Mouse (Mus musculus): Measurements from ENCODE around the gene Ankrd11. TPM values are rescaled to one million over a fixed set of nuclear protein-coding genes. Genes with fewer than 3 reads are reported as not detected.

Ankrd11 gene
- total RNA-seq, 2 experiments from 2014 or later, result 86.2 to 90.5 TPM

DNA sequence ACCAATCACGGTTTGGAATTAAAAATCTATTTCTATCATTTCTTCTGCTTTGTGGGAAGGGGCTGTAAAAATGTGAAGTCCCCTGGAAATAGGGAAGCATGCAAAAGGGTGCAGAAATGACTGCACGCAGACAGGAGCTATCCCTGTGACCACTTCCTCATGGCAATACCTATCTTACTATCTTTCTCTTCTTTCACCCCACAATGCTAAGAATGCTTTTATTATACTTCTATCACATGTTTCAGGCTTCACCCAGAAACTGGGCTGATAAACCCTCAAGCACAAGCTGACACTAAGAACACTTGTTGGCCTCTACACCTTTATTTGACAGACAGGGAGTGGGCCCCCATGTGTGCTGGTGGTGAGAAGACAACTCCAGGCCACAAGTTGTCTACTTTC lies 109.5 kb downstream of the Ankrd11 start:
- peak; percentile 65 for ATAC-seq (ENCODE audit: poor library complexity, severe bottlenecking)

DNA sequence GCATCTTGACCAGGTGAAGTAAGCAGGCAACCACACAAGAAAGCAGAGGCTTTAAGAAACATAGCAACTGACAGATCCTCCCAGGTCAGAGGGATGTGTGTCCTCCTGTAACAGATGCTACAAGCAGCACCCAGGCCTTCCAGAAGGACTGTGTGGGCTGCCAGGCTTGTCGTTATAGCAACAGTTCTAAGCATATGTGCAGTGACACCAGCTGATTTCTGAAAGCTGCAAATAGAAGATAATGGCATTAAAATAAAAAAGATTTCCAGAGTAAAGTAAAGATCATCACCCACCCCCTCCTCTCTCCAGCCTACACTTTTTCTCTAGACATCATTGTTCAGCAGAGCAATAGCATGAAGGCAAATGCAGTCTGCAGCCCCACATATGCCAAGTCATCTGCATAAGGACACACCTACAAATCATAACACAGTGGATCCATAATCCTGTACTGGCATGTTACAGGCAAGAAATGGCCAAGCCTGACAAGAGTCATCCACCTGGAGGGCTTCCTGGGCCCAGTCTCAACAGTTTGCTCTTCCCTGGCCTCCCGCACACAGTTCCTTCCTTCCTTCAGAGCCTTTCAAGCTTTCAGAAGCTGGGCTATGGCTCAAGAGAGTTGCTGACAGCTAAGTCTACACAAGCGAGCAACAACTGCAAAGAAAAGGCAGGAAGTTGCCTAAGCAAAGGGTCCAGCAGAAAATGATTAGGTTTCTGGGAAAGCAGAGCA lies 110.1 kb downstream of the Ankrd11 start:
- peak; percentile 36 for ATAC-seq (ENCODE audit: poor library complexity, severe bottlenecking)

DNA sequence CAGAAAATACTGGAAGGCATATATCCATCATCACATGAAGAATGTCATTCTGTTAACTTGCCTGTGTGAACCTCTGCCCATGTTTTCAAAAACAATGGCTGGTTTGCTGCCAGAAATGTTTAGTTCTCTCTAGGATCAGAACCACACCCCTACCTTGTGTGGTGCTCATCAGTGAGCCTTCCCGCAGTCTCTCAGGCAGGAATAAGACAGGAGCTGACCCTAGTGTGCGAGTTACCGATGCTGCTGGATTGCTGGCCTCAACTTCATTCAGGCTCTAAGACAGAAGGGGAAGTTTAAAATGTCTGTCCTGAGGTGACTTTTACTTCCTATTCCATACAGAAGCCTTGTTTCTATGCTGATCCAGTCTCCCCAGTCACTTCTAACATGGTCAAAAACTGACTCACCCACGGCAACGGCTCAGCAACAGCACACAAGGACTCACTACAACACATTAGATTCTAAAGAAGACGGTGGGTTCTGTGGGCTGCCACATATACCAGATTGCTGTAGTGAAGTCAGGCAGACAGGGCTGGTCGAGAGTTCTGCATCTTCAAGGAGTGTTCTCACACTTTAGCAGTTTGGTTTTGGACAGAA lies 113.3 kb downstream of the Ankrd11 start:
- peak; percentile 66 for ATAC-seq (ENCODE audit: poor library complexity, severe bottlenecking)

DNA sequence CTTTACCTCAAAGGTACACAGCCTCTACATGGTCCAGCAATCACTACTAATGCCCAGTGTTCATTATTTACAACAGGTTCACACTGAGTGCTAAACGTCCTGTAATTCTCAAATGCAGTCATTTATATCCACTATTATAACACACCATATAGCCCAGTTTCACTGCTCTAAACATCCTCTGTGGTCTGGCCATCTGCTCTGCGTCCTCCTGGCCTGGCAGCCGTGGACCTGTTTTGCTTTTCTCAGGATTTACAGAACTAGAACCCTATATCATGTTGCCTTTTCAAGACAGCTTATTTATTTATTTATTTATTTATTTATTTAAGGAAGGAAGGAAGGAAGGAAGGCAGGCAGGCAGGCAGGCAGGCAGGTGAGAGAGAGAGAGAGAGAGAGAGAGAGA lies 114.2 kb downstream of the Ankrd11 start:
- ATAC-seq (ENCODE audit: poor library complexity, severe bottlenecking), result no peak

DNA sequence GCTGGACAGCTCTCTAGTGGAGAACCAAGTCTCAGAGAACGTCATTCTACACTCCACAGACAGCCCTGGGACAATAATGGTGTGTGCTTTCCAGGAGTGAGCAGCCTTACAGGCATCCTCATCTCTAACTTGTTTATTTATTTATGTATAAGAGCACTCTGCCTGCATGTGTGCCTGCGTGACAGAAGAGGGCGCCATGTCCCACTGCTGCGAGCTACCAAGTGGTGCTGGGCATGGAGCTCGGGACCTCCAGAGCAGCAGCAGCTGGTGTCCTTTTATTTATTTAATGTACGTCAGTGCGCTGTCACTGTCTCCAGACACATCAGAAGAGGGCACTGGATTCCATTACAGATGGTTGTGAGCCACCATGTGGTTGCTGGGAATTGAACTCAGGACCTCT lies 115.3 kb downstream of the Ankrd11 start:
- ATAC-seq (ENCODE audit: poor library complexity, severe bottlenecking), result no peak

DNA sequence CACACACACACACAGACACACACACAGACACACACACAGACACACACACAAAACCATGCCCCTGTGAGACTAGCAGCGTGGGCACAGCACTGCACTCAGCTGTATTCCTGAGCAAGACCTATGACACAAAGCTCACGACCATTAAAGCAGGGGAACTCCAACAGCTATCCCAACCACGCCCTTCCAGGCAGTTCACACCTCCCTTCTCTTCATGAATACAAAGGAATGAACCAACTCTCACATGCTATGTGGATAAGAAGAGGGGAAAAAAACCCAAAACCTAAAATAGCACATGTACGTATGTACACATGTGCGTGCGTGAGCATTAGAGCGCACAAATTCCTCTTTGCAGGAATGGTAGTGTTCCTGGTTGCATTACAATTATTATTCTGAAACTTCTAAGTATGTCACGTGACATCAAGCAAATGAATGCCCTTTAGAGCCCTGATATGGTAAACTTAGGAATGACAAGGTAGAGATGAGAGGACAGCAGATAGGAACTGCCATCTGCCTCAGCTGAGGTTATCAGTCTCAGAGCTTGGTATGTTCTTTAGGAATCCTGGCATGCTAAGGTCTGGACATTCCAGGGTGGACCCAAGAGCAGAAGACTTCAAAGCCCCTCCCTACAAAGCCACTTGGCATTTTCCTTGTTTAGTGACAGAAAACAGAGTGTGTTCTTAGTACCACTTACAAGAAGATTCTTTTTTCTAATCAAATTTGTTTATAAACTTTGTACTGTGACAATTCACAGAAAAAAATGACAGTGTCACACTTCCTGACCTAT lies 115.9 kb downstream of the Ankrd11 start:
- no peak for ATAC-seq (ENCODE audit: poor library complexity, severe bottlenecking)

DNA sequence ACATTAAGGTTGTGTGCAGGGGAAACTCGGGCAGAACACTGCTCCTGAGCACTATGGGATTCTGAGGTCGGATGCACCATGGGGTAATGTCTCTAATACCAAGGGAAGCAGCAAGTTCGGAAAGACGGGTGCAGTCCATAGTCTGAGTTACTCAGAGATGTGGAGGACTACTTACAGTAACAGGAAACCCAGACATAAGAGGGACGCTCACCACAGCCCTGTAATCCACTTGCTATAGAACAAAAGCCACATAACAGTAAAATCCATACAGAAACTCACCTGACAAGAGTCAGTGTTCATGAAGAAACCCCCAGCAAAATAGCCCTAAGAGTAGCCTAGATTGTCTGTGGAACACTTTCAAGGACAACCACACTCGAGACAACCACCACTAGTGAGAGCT lies 118.0 kb downstream of the Ankrd11 start:
- ATAC-seq (ENCODE audit: poor library complexity, severe bottlenecking), result no peak

DNA sequence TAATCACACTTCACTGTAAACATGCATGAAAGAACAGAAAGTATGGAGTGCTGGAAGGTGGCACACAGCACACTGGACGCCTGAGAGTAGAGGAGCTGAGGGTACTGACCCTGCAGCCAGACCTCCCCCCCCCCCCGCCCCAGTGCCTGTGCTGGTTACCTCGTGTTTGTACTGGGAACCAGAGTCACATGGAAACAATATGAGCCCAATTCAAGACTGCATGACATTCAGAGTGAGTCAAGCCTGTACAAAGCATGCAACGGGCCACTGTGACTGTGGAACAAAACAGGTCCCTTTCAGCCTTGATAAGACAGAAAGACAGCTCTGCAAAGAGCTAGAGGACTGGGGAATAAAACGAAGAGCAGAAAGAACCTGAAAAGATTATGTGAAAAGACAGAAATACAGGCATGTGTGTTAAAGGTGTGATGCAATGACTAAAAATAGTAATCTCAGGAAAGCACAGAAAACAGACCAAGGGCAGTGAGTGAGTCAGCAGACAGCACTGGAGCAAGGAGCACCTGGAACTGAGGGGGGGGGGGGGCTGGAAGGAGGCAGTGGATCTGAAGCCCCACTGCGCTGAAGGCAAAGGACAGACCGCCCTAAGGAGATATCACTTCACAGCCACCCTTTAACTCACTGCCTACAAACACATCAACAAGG lies 118.5 kb downstream of the Ankrd11 start:
- no peak for ATAC-seq (ENCODE audit: poor library complexity, severe bottlenecking)

DNA sequence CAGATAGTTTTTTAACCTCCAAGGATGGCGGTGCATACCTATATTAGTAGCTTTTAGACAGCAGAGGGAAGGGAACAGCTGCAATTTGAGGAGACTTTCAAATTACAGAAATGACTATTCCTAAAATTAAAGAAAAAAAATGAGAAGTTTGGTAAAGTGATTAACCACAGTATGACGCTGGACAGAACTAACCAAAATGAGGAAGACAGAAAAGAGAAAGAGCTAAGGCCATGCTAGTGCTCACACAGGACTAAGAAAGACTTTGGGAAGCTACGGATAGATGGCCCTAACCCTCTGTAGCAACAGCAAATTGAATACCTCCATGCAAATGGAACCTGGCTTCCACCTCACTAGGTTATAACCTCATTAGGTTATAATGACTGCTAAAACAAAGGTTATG lies 119.1 kb downstream of the Ankrd11 start:
- peak; percentile 88 for ATAC-seq (ENCODE audit: poor library complexity, severe bottlenecking)

DNA sequence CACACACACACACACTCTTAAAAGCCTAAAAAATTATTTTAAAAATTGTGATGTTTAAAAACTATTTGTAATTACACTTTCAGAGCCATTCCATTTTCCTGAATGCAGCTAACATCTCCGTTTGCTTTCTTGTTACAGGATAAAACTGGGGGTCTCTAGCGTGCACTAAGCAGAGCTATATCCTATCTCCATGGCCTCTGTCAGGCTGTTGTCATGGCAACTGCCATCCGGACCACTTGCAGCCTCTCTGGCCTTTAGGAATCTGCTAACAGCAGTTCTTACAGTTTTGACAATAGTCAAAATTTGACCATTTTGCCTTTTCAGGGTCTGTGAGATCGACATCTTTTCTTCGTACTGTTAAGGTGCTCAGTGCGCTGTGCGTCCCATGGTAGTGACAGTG lies 121.2 kb downstream of the Ankrd11 start:
- ATAC-seq (ENCODE audit: poor library complexity, severe bottlenecking), result no peak

DNA sequence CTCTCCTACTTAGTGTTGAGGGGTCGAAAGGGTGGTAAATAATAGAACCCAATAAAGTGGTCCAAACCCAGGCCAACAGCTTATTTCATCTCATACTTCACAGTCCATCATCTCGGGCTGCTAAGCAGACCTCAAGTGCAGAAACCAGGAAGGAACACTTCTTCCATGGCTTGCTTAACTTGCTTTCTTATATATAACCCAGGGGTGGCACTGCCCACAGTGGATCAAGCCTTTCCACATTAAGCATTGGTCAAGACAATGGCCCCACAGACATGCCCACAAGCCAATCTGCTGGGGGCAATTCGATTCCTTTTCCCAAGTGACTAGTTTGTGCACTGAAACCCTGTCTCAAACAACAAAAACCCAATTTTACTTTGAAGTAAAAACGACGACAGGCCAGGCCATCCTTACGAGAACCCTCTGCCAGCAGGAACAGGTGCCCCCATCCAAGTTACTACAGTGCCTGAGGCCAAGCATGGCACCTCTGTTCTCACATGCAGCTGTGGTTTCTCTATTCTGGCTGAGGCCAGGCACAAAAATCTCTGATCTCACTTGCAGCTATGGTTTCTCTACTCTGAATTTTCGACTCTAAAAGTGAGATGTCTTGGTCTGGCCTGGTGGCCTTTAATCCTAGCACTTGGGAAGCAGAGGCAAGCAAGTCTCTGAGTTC lies 123.5 kb downstream of the Ankrd11 start:
- ATAC-seq (ENCODE audit: poor library complexity, severe bottlenecking), result peak; percentile 29; the same call in 1 of the 2 replicates

DNA sequence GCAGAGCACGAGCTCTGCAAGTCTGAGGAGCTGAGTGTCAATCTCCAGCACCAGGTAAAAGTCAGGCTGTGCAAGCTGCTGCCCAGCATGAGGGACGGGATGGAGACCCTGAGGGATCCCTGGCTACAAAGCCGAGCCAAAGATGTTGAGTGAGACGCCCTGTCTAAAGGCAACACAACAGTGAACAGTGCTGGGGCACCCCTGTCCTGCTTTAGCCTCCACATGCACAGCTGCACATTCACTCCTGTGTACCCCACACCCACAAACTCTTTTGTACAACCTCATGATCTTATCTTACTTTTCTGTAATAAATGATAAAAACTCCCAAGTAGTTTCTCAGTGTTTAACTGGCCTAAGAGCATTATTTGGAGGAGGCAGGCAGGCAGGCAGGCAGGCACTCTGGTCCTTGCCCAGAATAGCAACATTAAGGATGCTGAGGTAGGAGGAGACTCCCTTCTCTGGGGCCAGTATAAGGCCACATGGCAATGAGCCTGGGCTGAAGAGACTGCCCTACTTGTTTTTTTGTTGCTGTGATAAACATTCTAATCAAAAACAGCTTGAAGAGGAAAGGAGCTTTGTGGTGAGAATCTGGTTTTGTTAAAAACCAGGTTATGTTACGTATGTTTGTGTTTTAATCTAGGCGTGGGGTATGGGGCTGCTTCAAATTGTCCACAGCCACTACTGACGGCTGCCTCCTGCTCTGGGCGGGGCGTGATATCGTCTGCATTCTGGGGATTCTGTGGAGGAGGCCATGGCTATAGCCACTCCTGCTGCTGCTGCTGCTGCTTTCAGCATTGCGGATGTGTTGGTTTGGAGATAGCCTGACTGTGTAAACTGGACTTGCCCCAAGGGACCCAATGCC lies 124.3 kb downstream of the Ankrd11 start:
- ATAC-seq (ENCODE audit: poor library complexity, severe bottlenecking), result no peak

DNA sequence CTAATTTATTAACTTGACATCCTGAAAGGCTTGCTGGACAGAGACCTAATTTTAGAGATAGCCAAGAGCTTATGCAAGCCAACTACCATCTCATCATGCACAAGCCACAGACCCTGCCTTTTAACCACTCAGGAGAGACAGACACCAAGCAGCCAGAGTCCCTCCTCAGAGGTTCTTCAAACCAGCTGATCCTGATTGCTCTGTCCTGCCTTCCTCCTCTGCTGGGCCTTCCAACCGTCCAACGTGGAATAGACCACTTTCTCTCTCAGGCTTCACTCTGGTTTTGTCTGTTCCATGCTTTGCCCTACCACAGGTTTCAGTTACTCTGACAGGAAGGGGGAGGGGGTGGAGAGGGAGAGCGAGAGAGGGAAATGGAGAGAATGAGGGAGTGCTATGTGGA lies 125.3 kb downstream of the Ankrd11 start:
- ATAC-seq (ENCODE audit: poor library complexity, severe bottlenecking), result no peak

DNA sequence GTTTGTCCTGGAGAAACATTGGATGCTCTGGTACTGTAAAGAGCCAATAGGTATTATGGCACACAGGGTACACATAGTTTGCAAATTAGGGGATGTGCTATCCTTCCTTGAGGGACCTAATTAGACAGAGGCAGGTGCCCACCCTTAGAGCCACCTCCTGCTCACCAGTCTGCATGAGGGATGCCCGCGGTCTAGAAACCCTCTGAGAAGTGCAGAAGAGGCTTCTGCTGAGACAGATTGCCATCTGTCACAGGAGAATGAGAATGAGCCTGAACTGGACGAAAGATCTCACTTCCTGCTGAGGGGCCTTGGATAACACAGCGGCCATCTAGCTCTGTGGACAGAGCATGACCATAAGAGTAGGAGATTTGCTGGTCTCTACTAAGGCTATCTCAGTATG lies 129.2 kb downstream of the Ankrd11 start:
- ATAC-seq (ENCODE audit: poor library complexity, severe bottlenecking), result no peak

DNA sequence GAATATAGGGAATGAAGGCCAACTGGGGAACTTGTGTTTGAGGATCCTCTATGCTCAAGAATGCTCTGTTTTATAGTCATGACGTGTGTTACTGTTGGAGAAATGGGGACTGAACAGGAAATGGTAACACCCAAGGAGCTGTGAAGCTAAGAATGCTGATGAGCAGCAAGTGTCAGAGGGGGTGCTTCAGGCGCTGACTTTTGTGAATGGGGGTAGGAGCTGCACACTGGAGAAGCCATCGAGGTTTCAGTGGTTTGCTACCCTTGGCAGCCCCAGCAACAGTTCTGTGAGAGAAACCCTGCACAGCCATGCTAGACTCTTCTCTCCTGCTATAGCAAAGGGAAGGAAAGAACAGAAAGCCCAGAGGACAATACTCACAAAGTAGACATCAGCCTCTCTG lies 129.9 kb downstream of the Ankrd11 start:
- ATAC-seq (ENCODE audit: poor library complexity, severe bottlenecking), result no peak

DNA sequence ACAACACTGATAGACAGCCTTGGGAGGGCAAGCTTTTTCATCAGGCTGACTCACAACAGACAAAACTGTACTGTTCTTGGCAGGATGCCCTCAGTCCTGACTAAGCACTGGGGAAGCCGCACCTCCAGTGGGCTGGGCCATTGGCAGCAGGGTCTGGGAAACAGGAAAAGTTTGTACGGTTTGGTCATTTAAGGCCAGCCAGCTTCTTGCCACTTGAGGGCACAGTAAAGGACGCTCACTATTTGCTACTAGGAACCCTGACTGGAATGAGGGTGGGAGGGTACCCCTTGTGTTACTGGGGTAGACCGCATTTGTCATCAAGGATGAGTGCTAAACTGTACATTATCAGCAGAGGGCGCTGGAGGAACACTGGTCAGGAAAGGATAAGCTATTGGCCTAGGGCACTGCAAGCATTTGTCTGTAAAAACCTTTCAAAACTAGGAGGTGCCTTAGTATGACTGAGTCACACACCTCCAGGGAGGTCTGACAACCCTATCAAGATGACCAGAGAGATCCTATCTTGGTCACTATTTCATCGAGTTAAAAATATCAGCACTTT lies 135.5 kb downstream of the Ankrd11 start:
- ATAC-seq (ENCODE audit: poor library complexity, severe bottlenecking), result peak; percentile 90

DNA sequence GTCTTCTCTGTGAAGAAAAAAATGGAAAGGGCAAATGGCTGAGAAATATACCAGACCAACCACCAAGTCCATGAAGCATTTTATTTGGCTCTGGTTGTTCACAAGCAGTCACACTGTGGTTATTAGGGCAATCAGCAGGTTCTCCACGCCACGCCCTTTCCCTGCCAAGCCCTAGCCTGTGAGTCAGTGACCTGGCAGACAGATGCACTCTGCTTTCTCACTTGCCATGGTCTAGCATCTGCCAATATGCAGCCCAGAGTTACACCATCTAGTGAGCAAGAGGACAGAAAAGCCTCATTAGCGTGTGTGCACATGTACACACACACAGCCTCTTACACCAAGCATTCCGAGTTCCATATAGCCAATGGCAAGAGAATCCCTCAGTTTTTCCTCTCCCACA lies 136.7 kb downstream of the Ankrd11 start:
- ATAC-seq (ENCODE audit: poor library complexity, severe bottlenecking), result no peak

DNA sequence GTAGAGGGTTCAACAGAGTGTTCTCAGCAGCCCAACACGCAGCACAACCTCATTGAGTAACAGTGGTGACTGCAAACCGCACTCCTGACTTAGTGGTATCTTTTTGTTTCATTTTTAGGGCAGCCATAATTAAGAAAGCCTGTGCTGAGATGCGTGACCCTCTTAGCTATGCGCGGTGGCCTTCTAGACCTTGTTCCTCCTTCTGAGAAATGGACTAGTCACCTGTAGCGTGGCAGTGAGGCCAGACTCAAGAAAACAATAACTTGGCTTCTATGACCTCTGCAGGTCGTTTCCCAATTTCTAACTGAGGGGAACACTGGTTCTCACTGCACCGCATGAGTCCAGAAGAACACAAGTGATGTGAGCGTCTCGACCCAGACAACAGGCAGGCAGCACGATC lies 137.6 kb downstream of the Ankrd11 start:
- ATAC-seq (ENCODE audit: poor library complexity, severe bottlenecking), result no peak

DNA sequence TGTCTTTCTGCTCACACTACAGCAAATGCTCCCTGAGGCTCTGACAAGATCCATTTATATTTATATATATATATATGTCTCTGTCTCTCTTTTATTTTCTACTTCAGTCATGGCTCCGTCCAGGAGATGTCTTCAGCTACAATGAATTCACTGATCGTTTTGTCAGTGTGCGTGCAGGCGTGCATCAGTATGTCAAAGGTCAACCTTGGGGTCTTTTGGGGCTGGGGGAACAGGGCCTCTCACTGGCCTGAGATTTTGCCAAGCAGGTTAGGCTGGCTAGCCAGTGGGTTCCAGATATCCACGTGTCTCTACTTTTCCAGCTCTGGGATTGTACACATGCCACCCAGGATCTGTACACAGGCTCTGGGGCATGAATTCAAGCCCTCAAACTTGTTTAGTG lies 139.1 kb downstream of the Ankrd11 start:
- no peak for ATAC-seq (ENCODE audit: poor library complexity, severe bottlenecking)

DNA sequence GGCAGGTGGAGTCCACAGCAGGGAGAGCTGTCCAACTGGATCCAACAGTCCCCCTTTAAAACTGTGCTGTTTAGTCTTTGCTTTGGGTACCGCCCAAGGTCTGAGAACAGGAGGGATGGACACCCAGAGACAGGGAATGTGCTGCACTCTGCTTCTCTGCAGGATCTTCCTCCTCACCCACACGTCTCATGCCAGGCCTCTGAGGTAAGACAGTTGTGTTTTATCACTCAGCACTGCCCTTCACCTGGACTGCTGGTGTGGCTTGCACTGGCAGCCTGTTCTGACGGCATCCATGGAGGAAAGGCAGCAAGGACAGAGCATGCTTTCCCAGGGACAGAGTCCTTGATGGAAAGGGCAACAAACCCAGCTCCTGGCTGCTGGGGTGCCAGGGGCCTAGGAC lies 139.5 kb downstream of the Ankrd11 start:
- ATAC-seq (ENCODE audit: poor library complexity, severe bottlenecking), result no peak

Data from megakaryocyte, adult 5-6 weeks (primary cell).